Mouse (Mus musculus): ENCODE measurements at regions not wholly inside any gene's neighbourhood (a gene's known extent, or its start where the extent isn't known, plus 50 kb on each side); places are given as distances from the start of the nearest gene placed in this dataset.

DNA sequence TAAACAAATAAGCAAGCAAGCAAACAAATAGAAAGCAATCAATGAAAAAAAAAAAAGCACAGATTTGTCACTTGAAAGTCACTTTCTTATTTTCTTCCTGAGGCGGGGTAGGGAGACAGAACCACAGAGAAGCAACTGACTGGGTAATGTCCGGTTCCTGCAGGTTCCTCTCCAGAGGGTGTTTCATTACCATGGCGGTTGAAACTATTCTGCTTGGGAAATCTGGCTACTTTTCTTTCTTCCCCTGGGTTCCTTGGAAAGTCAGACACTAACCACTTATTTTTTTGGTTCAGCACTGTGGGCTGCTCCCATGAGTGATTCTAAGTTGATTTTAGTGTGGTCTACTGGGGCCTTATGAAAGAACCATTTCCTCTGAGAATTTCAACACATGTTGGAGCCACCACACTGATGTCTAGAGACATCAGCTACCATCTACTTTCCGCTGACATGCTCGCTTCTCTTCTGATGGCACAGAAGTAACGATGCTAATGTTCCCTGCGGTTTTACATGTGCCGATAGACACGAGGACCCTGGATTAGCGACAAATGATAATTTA is 124.3 kb upstream of the L3mbtl4 start:
- DNase-seq, result no peak
- Histone ChIP-seq H3K27ac (no peak overlapping the region), H3K4me3 (no peak overlapping the region)
- intact Hi-C loops (cut with DNase I), result no loop called here
- no peak for TF ChIP-seq CTCF (IDR thresholded peaks at IDR 0.05)

DNA sequence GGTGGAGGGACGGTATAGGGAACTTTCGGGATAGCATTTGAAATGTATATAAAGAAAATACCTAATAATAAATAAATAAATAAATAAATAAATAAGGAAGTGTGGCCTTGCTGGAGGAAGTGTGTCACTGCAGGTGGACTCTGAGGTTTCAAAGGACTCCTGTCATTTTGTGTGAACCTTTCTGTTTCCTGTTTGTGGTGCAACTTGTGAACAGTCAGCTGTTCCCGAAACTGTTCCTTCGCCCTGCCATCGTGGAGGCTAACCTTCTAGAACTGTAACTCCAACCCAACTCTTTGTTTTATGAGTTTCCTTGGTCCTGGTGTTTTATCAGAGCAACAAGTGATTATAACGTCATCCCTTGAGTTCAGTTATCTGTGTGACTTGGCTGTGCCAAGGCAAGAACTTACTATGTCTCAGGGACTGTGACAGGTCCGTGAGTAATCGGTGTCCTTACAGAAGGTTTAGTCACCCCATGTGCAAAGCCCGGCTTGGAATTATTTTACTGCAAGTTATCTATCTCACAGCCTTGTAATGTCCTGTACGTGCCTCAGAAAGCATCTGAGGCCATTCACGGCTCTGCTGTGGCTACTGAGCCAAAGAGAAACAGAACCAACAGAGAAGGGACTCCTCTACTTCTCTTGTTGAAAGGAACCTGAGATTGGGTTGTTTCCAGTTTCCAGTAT is 121.0 kb upstream of the L3mbtl4 start:
- intact Hi-C loops (cut with DNase I), result no loop called here
- TF ChIP-seq CTCF (IDR thresholded peaks at IDR 0.05), result no peak
- no peak for DNase-seq
- no peak overlapping the region for H3K4me3 ChIP-seq
- H3K27ac ChIP-seq, result no peak overlapping the region

GRCm38 (mm10) chr17:68154879-68155278 is 118.7 kb upstream of the L3mbtl4 start:
- no peak for TF ChIP-seq CTCF (IDR thresholded peaks at IDR 0.05)
- Histone ChIP-seq H3K27ac (no peak overlapping the region), H3K4me3 (no peak overlapping the region)
- no peak for DNase-seq
- intact Hi-C loops (cut with DNase I), result no loop called here

- peak; percentile 37 for DNase-seq
- Histone ChIP-seq H3K4me3 (no peak overlapping the region), H3K27ac (no peak overlapping the region)
- TF ChIP-seq CTCF (IDR thresholded peaks at IDR 0.05), result no peak
- intact Hi-C loops (cut with DNase I), result no loop called here
Measured at GRCm38 (mm10) chr17:68158172-68158651, 115.4 kb upstream of the L3mbtl4 start.

- Histone ChIP-seq H3K4me3 (no peak overlapping the region), H3K27ac (no peak overlapping the region)
- TF ChIP-seq CTCF (IDR thresholded peaks at IDR 0.05), result no peak
- intact Hi-C loops (cut with DNase I), result no loop called here
- DNase-seq, result no peak
Measured at GRCm38 (mm10) chr17:68161107-68161506, 112.5 kb upstream of the L3mbtl4 start.

DNA sequence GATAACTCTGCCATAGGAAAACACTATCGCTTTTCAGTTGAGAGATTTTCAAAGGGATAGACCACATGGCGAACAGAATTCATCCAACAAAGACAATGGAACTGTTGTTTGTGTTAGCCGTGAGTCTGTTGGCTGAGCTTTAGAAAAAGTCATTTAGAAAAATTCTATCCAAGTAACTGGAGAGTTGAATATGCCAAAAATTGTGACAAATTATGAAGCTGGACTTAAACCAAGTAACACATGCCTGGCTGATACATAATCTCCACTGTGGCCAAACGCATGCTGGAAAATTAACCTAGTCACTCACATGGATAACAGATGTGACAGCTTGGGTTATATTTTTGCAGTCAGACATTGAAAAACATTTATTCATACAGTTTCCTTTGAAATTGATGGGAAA is 110.1 kb upstream of the L3mbtl4 start:
- no peak for TF ChIP-seq CTCF (IDR thresholded peaks at IDR 0.05)
- DNase-seq, result no peak
- Histone ChIP-seq H3K4me3 (no peak overlapping the region), H3K27ac (no peak overlapping the region)
- intact Hi-C loops (cut with DNase I), result no loop called here

- H3K27ac ChIP-seq, result peak overlapping the region; percentile 48
- no peak for DNase-seq
- H3K4me3 ChIP-seq, result no peak overlapping the region; the same call in 1 of the 2 replicates
- intact Hi-C loops (cut with DNase I), result loop anchor here (5.0 kb wide), 1 partner anchor 302 kb away; no protein-coding TSS in a partner anchor
- TF ChIP-seq CTCF (IDR thresholded peaks at IDR 0.05), result no peak
Measured at GRCm38 (mm10) chr17:68164666-68165065, 108.9 kb upstream of the L3mbtl4 start.

GRCm38 (mm10) chr17:68165171-68165825 is 108.3 kb upstream of the L3mbtl4 start:
- no peak for DNase-seq
- intact Hi-C loops (cut with DNase I), result loop anchor here (5.0 kb wide), 1 partner anchor 303 kb away; no protein-coding TSS in a partner anchor

GRCm38 (mm10) chr17:68166397-68166796 is 107.2 kb upstream of the L3mbtl4 start:
- no peak for DNase-seq
- Histone ChIP-seq H3K27ac (no peak overlapping the region), H3K4me3 (no peak overlapping the region)
- intact Hi-C loops (cut with DNase I), result loop anchor here (1.0 to 5.0 kb wide), 2 partner anchors 254 to 304 kb away; no protein-coding TSS in a partner anchor
- peak; percentile 74 for TF ChIP-seq CTCF (IDR thresholded peaks at IDR 0.05)

More at GRCm38 (mm10) chr17:68165171-68165825, 108.3 kb upstream of the L3mbtl4 start:
- TF ChIP-seq CTCF (IDR thresholded peaks at IDR 0.05), result no peak
- Histone ChIP-seq H3K4me3 (peak overlapping the region; percentile 45), H3K27ac (peak overlapping the region; percentile 48)

GRCm38 (mm10) chr17:68172838-68173237 is 100.8 kb upstream of the L3mbtl4 start:
- DNase-seq, result no peak
- TF ChIP-seq CTCF (IDR thresholded peaks at IDR 0.05), result no peak
- H3K27ac ChIP-seq, result no peak overlapping the region
- H3K4me3 ChIP-seq, result no peak overlapping the region
- intact Hi-C loops (cut with DNase I), result no loop called here

DNA sequence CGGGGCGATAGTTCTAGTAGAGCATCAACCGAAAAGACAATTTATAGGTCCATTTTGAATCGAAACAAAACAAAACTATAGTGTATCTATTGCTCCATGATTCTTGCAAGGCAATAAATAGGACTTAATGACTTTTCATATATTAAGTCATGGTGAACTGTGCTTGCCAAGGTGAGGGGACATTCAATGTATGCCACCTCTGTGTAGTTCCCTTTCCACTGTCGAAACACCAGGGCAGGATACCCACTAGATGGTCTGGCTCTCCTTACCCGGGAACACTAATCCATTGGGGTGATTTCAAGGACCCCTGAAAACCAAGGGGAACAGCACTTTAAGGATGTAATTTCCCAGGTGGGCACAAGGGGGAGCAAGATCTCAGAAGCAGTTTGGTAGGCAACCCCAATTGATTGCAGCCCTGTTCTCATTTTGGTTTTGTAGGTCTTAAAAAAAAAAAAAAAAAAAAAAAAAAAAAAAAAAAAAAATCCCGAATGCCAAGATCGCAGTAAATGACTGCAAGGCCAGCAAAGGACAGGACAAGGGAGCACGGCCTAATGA is 96.9 kb upstream of the L3mbtl4 start:
- H3K4me3 ChIP-seq, result no peak overlapping the region
- no peak for DNase-seq
- intact Hi-C loops (cut with DNase I), result loop anchor here (5.0 kb wide), 2 partner anchors 676 to 931 kb away; no protein-coding TSS in a partner anchor
- TF ChIP-seq CTCF (IDR thresholded peaks at IDR 0.05), result peak; percentile 73
- H3K27ac ChIP-seq, result no peak overlapping the region

DNA sequence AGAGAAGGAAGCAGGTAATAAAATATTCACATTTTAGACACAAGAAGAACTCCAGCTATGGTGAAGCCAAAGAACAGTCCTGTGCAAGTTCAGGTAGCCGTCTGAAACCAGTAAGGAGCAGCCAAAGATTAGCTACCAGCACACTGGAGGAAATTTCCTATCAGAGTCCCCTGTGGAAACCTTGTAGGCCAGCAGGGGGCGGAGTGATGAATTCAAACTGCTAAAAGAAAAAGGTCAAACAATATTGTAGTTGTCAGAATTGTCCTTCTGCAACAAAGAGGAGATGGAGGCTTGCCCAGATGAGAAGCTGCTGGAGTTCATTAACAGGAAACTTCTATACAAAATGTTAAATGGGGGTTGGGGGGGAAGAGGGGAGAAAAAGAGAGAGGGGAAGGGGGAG is 95.8 kb upstream of the L3mbtl4 start:
- peak; percentile 61 for TF ChIP-seq CTCF (IDR thresholded peaks at IDR 0.05)
- DNase-seq, result peak; percentile 33
- Histone ChIP-seq H3K27ac (no peak overlapping the region), H3K4me3 (no peak overlapping the region)
- intact Hi-C loops (cut with DNase I), result loop anchor here (5.0 kb wide), 2 partner anchors 674 to 929 kb away; no protein-coding TSS in a partner anchor

DNA sequence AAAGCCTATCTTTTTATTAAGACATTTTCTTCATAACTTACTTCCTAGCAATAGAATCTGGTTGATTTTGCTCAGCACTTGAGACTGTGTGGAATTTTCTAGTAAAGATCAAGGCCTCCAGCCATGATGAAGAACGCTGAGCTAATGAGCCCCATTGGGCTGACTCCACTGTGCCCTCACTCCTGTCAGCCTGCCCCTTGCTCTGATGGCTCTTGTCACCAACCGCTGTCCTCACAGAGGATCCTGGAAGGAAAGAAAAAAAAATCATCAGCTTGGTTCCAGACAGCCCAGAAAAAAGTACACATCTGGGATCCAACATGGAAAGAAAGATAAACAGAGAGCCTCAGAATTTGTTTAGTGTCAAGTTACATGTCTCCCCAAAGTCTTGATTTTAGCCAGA is 88.2 kb upstream of the L3mbtl4 start:
- DNase-seq, result no peak

More for the DNA sequence above, 88.2 kb upstream of the L3mbtl4 start:
- intact Hi-C loops (cut with DNase I), result no loop called here
- TF ChIP-seq CTCF (IDR thresholded peaks at IDR 0.05), result no peak
- Histone ChIP-seq H3K4me3 (no peak overlapping the region), H3K27ac (no peak overlapping the region)
